In genomic region chr1:139003503-139003902, GRCm38 (mm10) we compare ENCODE assay signal across 23 mouse cellular contexts.
"Had no signal": no experiment of that assay in that cellular context is flagged by ENCODE, and none has a peak within 500 bp of the region (broad histone marks: within the 10 kb centered on the region; RNA-seq: fewer than 3 reads in every experiment).

No protein-coding gene starts in this region.

- H3K4me2 ChIP-seq: heart, embryonic 11.5 days; heart, embryonic 13.5 days; heart, embryonic 15.5 days; hindbrain, embryonic 13.5 days; hindbrain, embryonic 15.5 days; limb, embryonic 13.5 days; limb, embryonic 15.5 days; liver, embryonic 12.5 days had no signal

- H3K4me3 ChIP-seq: heart, embryonic 13.5 days; heart, embryonic 15.5 days; hindbrain, embryonic 13.5 days; hindbrain, embryonic 15.5 days; layer of hippocampus, adult 2 months; limb, embryonic 13.5 days; limb, embryonic 15.5 days; liver, embryonic 12.5 days had no signal

- DNase-seq: gastrocnemius, postnatal 14 days; gastrocnemius, postnatal 36 days; heart, adult 18-20 months; heart, postnatal 14 days; heart, postnatal 36 days; kidney, adult 11 months; kidney, adult 2 months; kidney, adult 9 months; kidney, postnatal 10 days; kidney, postnatal 25 days; kidney, postnatal 4 days; left cerebral cortex, postnatal 4 days had no signal

- H3K9me3 ChIP-seq: heart, embryonic 13.5 days; heart, embryonic 15.5 days; hindbrain, embryonic 13.5 days; hindbrain, embryonic 15.5 days; limb, embryonic 13.5 days; limb, embryonic 15.5 days; liver, embryonic 12.5 days had no signal

- H3K27ac ChIP-seq: heart, embryonic 13.5 days; heart, embryonic 15.5 days; hindbrain, embryonic 13.5 days; hindbrain, embryonic 15.5 days; hindbrain, postnatal 0 days; layer of hippocampus, adult 2 months; limb, embryonic 13.5 days; limb, embryonic 15.5 days; liver, embryonic 12.5 days had no signal

- H3K27me3 ChIP-seq: heart, embryonic 13.5 days; heart, embryonic 15.5 days; hindbrain, embryonic 13.5 days; hindbrain, embryonic 15.5 days; limb, embryonic 13.5 days; limb, embryonic 15.5 days; liver, embryonic 12.5 days had no signal

- H3K36me3 ChIP-seq: heart, embryonic 13.5 days; heart, embryonic 15.5 days; hindbrain, embryonic 13.5 days; hindbrain, embryonic 15.5 days; limb, embryonic 13.5 days; limb, embryonic 15.5 days; liver, embryonic 12.5 days had no signal

- ATAC-seq: hindbrain, postnatal 0 days; intestine, embryonic 16.5 days; liver, embryonic 12.5 days had no signal

- H3K4me1 ChIP-seq: heart, embryonic 15.5 days; limb, embryonic 13.5 days; limb, embryonic 15.5 days; liver, embryonic 12.5 days had no signal

- H3K9ac ChIP-seq: heart, embryonic 13.5 days; heart, embryonic 15.5 days; hindbrain, embryonic 13.5 days; hindbrain, embryonic 15.5 days; limb, embryonic 13.5 days; limb, embryonic 15.5 days; liver, embryonic 12.5 days had no signal
